Mouse (Mus musculus) sigmoid colon, adult 10 weeks (tissue): Measurements from ENCODE around the gene Acin1. TPM values are rescaled to one million over a fixed set of nuclear protein-coding genes. Genes with fewer than 3 reads are reported as not detected.

Source experiments
- polyA plus RNA-seq: library from polyadenylated mRNA; stranded (reverse); fragments of 350-450 nt; fragmentation: Illumina TruSeq; extraction: RNeasy Lipid Tissue Mini Kit (QIAGEN cat#74804); gene quantifications from one replicate; pipeline ENCODE4 v1.2.3, GENCODE M21; 2014; ENCODE audit warnings: low read depth, low replicate concordance

Acin1 gene
- 196 TPM for polyA plus RNA-seq

DNA sequence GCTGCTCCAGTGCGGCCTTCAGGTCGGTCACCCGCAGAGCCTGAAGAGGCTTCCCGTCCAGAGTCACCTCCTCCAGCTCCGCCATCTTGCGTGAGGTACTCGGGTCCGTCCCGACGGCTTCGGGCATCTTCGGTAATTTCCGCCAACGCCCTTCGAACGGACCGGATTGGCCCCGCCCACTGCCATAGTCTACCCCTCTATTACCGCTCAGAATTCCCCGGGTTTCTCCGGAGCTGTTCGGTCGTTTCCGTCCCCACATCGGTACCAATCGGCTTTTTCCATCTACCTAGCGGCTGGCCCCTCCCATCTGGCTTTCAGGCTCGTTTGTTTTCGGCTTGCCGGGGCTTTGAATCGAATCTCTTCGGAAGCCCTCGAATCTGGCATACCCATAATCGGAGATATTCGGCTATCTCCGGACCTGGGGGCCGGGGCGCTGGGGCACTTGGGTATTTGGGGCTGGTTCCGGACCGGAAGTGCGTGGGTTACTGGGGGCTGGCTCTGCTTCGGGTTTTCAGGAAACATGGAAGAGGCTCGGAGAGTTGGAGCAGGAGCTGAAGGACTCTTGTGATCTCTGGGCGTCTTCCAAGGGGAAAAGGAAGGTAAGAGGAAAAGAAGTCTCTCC lies at the start of gene Acin1:
Acin1 (minus strand) TSS at position 410 of the 622 bp plus-strand sequence.

DNA sequence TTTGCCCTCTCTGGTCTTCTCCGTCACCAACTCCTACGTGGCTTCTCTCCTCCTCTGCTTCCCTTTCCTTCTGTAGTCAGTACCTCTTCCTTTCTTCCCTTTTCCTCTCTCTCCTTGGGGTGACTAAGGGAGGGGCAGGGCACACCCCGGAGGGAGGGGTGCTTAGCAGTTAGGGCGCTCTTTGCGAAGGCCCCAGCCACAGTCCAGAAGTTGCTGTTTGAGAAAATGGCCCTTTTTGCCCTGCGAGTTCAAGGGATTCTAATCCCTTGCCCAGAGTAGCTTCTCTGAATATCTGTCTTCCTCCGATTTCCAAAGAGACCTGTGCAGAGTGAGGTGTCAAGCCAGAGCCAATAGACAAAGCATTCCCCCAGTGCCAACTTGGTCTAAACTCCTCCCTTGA lies 25.3 kb upstream of the Acin1 start, which contains the start of gene Cebpe:
Cebpe (minus strand) TSS at position 101 of the 400 bp plus-strand sequence.

DNA sequence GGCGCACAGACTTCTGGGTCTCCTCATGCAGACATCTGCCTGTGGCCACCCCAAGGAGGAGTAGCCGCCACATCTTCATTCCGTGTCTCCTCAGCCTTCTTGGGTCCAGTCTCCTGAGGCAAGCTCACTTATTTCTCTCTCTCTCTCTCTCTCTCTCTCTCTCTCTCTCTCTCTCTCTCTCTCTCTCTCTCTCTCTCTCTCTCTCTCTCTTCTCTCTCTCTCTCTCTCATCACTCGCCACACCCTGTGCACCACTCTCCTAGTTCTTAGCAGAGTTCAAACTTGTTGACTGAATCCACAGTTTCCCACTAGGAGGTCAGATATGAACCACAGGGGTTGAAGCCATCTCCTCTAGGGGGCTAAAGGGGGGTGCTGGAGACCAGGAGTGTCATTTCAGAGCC lies 12.0 kb upstream of the Acin1 start, which contains the start of gene Gm29776:
Gm29776 (minus strand) TSS at position 101 of the 400 bp plus-strand sequence.

DNA sequence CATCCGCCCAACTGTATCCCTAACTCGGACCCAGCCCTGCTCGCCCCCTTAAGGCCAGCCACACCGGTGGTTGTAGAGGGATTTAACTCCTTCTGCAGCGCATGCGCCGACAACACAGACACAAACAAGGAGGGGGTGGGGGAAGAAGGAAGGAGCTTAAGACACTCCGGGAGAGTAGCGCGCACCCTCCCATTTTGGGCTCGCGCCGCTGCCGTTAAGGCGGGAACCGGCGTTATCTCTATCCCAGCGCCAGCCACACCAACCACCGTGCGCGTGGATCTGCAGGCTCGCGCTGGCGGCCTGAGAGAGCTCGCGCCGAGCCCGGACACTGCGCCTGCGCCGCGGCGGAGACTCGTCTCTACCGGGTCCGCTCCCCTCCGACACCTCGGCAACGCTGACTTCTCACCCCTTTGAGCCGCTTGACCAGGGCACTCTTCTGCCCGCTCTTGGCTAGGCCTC lies 639 bp downstream of the Acin1 start, which contains the start of gene 1700123O20Rik:
1700123O20Rik (plus strand) TSS at position 154 of the 459 bp plus-strand sequence.

DNA sequence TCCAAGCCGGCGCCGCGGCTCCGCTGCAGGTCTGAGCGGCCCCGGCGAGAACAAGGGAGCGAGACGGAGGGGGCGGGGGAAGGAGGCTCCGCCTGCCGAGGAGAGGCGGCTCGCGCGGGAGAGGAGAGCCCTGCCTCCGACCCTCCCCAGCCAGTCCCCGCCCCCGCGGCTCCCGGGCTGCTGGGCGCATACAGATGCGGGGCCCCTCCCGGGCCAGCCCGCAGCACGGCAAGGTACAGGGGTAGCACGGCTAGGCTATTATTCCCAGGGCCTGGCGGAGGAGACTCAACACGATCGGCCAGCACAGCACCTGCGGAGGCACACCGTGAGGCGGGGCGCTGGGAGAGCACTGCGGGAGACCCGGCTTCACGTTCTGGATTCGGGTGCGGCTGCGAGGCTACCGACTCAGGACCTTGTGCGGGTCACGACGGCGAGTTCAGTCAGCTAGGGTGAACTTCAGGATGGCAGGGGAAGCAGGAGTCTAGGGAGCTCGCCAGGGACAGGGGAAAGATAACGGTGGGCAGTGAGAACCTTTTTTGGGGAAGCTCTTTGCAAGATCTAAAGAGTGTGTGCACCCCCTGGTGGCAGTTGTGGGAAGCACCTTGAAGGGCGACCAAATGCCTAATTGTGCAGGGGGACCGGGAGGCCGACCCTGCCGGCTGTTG lies 45.3 kb downstream of the Acin1 start, which contains the start of gene Cdh24:
Cdh24 (minus strand) TSS at position 60 of the 665 bp plus-strand sequence.

DNA sequence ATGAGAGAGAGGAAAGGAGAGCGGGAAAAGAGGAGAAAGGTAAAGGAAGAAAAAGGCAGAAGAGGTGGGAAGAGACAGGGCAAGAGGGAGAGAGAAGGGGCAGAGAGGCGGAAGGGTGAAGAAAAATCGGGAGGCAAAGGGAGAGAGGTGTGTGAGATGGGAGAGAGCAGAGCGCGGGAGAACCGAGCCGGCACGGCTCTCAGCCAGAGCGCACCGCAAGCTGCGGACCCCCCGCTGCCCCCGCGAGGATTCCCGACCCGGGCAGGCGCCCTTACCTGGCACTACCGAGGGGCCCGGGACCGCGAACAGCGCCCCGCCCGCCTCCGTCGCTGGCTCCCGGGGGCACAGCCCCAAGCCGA lies 45.8 kb downstream of the Acin1 start, which contains the start of gene Gm17606:
Gm17606 (plus strand) TSS at position 7 of the 359 bp plus-strand sequence.

DNA sequence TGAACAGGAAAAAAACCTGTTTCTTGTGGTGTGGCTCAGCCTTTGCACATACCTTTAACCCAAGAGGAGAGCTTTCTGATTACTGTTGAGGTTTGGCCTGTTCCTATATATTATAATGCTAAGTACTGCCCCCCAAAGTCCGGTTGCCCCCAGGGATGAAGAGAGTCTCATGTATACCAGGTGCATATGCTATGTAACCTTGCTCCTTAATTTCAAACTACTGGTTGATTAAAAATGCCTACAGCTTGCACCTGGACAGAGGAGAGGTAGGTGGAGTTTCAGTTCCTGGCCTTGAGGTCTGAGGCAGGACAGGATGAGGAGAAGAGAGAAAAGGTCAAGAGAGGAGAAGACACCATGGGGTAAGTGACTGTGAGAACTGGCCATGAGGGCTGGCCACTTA lies 65.6 kb downstream of the Acin1 start, which contains the start of gene Psmb11:
Psmb11 (plus strand) TSS at position 301 of the 400 bp plus-strand sequence.

DNA sequence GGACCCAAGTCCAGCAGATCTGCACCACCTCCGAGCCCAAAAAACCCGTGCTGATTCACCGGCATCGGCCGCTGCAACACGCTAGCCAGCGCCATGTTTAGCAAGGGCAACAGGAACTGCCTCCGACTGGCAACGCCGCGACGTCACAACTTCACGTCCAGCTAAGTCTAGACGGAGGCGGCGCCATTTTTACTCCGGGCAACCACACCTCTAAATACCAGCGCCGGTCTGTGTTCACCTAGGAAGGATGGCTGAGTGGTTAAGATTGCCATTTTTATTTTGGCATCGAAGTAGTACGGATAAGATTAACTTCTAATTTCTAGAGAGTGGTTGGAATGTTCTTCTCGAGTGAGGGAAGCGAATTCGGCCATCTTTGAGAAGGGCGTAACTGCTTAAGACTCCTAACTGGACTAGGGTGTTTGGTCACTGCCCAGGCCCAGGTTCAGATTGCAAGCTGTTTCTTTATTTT lies 68.8 kb downstream of the Acin1 start, which contains the start of gene Psmb5:
Psmb5 (minus strand) TSS at position 126 of the 469 bp plus-strand sequence.

DNA sequence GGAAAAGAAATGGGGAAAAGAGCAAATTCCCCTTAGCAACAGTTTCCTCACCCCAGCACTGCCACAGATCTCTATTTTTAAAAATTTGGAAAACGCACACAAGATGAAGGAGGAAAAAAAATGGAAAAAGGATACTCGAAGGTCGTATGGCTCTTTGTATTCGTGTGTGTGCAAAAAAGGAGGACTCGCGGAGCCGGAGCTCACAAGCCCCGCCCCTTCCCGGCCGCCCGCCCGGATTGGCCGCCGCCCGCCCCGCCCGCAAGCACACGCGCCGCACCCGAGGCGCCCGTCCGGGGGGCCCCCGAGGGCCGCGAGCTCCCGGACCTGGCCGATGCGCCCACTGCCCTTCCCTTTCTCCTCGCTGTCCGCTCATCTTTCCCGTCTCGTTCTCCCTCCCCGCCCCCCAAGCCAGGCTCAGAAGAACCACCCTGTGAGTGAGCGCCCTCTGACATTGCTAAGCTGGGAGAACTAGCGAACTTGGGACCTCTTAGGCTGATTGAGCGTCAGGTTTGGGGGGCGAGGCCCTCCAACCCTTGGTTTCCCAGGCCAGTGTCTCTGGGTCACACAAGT lies 80.9 kb downstream of the Acin1 start, which contains the start of gene 4931414P19Rik:
4931414P19Rik (minus strand) TSS at position 242 of the 570 bp plus-strand sequence.

Other genes starting within 250 kb of the Acin1 start
- gene Lrp10, start 222.8 kb downstream of the Acin1 start, polyA plus RNA-seq: 6.7 TPM
- gene Rem2, start 210.8 kb downstream of the Acin1 start, polyA plus RNA-seq: 0.38 TPM
- 37.2 TPM for gene Prmt5, start 169.4 kb downstream of the Acin1 start, polyA plus RNA-seq
- gene Haus4, start 132.3 kb downstream of the Acin1 start, polyA plus RNA-seq: 2.8 TPM
- gene Ajuba, start 109.4 kb downstream of the Acin1 start, polyA plus RNA-seq: 1.6 TPM
- 2.6 TPM for gene 4931414P19Rik, start 80.9 kb downstream of the Acin1 start, polyA plus RNA-seq
- gene Psmb5, start 68.9 kb downstream of the Acin1 start, polyA plus RNA-seq: 1.9 TPM
- gene Psmb11, start 65.5 kb downstream of the Acin1 start, polyA plus RNA-seq: not detected
- not detected for gene Gm17606, start 46.0 kb downstream of the Acin1 start, polyA plus RNA-seq
- 0.32 TPM for gene Cdh24, start 45.6 kb downstream of the Acin1 start, polyA plus RNA-seq
- gene 1700123O20Rik, start 715 bp downstream of the Acin1 start, polyA plus RNA-seq: 22.7 TPM
- not detected for gene Gm29776, start 11.9 kb upstream of the Acin1 start, polyA plus RNA-seq
- gene Cebpe, start 25.2 kb upstream of the Acin1 start, polyA plus RNA-seq: not detected
- 2.9 TPM for gene Slc7a8, start 95.0 kb upstream of the Acin1 start, polyA plus RNA-seq
- not detected for gene Rnf212b, start 127.2 kb upstream of the Acin1 start, polyA plus RNA-seq
- 7.2 TPM for gene Homez, start 184.0 kb upstream of the Acin1 start, polyA plus RNA-seq
- gene Ppp1r3e, start 190.6 kb upstream of the Acin1 start, polyA plus RNA-seq: 5.7 TPM
- gene Bcl2l2, start 196.4 kb upstream of the Acin1 start, polyA plus RNA-seq: 24.1 TPM
- not detected for gene Gm20521, start 196.5 kb upstream of the Acin1 start, polyA plus RNA-seq
- gene Pabpn1, start 205.6 kb upstream of the Acin1 start, polyA plus RNA-seq: 56.1 TPM
- 0.41 TPM for gene Slc22a17, start 226.2 kb upstream of the Acin1 start, polyA plus RNA-seq
- 0.28 TPM for gene Efs, start 239.2 kb upstream of the Acin1 start, polyA plus RNA-seq
- not detected for gene Il25, start 245.8 kb upstream of the Acin1 start, polyA plus RNA-seq
- not detected for gene Cmtm5, start 249.3 kb upstream of the Acin1 start, polyA plus RNA-seq